Mouse (Mus musculus) heart, adult 2 months (tissue): ENCODE results near the gene Smc3. TPM values are rescaled to one million over a fixed set of nuclear protein-coding genes. Genes with fewer than 3 reads are reported as not detected.
"Not testable (repeated sequence)": the region's sequence is repeated elsewhere in the genome, so short reads cannot be mapped to it uniquely, and the experiment has no call there.

Experiments
- DNase-seq, 2 experiments: peaks; one replicate each; pipeline ENCODE4 v3.0.0; 2021
- H3K27ac ChIP-seq: fragments of 200-600 bp; 2 replicates; pipeline ENCODE4 v1.8.1; 2022
- H3K27me3 ChIP-seq: fragments of 200-500 bp; 2 replicates; pipeline ENCODE4 v1.6.1; 2012; ENCODE audit warnings: mild to moderate bottlenecking, low read length, inconsistent platforms, mixed read lengths; ENCODE audit not compliant: control insufficient read depth, insufficient read depth
- H3K36me3 ChIP-seq: fragments of 200-500 bp; 2 replicates; pipeline ENCODE4 v1.6.1; 2012; ENCODE audit warnings: low read length, inconsistent platforms; ENCODE audit not compliant: control insufficient read depth, insufficient read depth
- H3K4me1 ChIP-seq: fragments of 200-500 bp; 2 replicates; pipeline ENCODE4 v1.6.1; 2011; ENCODE audit warnings: low read length; ENCODE audit not compliant: control insufficient read depth, insufficient read depth
- H3K4me3 ChIP-seq: fragments of 200-600 bp; 2 replicates; pipeline ENCODE4 v1.8.1; 2022
- H3K79me2 ChIP-seq: fragments of 200-500 bp; replicated peaks from 2 replicates; pipeline ENCODE4 v1.6.1; 2012; ENCODE audit warnings: mild to moderate bottlenecking, inconsistent platforms, low read length, moderate library complexity, mixed read lengths; ENCODE audit not compliant: control insufficient read depth, insufficient read depth
- H3K9ac ChIP-seq: fragments of 200-500 bp; 2 replicates; pipeline ENCODE4 v1.6.1; 2012; ENCODE audit warnings: low read depth, mild to moderate bottlenecking, control low read depth, inconsistent platforms, low read length, mixed read lengths
- CTCF ChIP-seq: fragments of 200-600 bp; IDR thresholded peaks from 2 replicates; pipeline ENCODE4 v1.8.1; 2022; ENCODE audit warnings: antibody characterized with exemption, mild to moderate bottlenecking, moderate library complexity
- EP300 ChIP-seq: fragments of 200-500 bp; IDR thresholded peaks from 2 replicates; pipeline ENCODE4 v1.6.1; 2011; ENCODE audit warnings: low read depth, low read length, control low read depth; ENCODE audit not compliant: insufficient read depth
- POLR2A ChIP-seq: fragments of 200-500 bp; IDR thresholded peaks from 2 replicates; pipeline ENCODE4 v1.6.1; 2011; ENCODE audit warnings: mild to moderate bottlenecking, low read depth, low read length, control low read depth; ENCODE audit not compliant: insufficient read depth
- WGBS: fragments of 180-500 bp; shearing (Covaris S2); methylation state at CpG from one replicate; pipeline ENCODE4 v1.1.7; 2018; 5-methylcytosine and 5-hydroxymethylcytosine counted together
- intact Hi-C: fragments of 180-260 bp; cut with DNase I; formaldehyde crosslinking; loops from one replicate; pipeline ENCODE4 v1.15.1; 2025
- polyA plus RNA-seq: library from polyadenylated mRNA; depleted of rRNA; stranded (reverse); fragments of >200 nt; gene quantifications from 2 replicates; pipeline ENCODE4 v1.2.3, GENCODE M21; 2012
- total RNA-seq, 2 experiments: library from RNA; stranded (reverse); gene quantifications; 2 replicates each; pipeline ENCODE4 v1.2.3; 2021

Gene Smc3
- total and polyA plus RNA-seq, 3 experiments = 3.4 to 20.6 (median 20.4) TPM

DNA sequence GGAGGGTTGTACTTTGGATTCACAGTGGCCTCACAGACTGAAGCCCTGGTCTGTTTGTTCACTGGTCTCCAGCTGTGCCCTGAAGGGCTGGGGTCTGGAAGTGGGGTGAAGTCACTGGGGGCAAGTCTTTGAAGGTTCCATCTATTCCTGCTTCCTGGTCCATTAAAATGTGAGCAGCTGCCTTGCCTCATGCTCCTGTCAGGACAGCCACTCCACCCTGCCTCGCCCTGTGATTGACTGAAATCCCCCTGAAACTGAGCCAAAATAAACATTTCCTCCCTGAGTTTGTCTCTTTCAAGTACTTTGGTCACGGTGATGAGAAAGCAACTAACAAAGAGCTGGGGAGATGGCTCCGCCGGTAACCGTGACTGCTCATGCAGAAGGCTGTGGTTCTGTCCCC, 49.6 kb downstream of the Smc3 start:
- no peaks in the 10 kb centered on the region for H3K27me3 ChIP-seq
- no peaks in the 10 kb centered on the region for H3K79me2 ChIP-seq
- H3K27ac ChIP-seq = no peak overlapping the region; the same call in 1 of the 2 replicates
- no peak overlapping the region for H3K4me3 ChIP-seq
- no peak overlapping the region for H3K9ac ChIP-seq
- intact Hi-C loops = loop anchor here (5.0 to 10.0 kb wide), 4 partner anchors 87 to 277 kb away; no protein-coding TSS in a partner anchor
- no peak for DNase-seq
- no peaks in the 10 kb centered on the region; the same call in 1 of the 2 replicates for H3K36me3 ChIP-seq
- TF ChIP-seq POLR2A = no peak
- TF ChIP-seq EP300 = no peak
- TF ChIP-seq CTCF = no peak
- H3K4me1 ChIP-seq = peaks cover 8% of the 10 kb centered on the region
- whole genome bisulfite sequencing = 35% methylated on average over 5 of the region's 5 CpGs

DNA sequence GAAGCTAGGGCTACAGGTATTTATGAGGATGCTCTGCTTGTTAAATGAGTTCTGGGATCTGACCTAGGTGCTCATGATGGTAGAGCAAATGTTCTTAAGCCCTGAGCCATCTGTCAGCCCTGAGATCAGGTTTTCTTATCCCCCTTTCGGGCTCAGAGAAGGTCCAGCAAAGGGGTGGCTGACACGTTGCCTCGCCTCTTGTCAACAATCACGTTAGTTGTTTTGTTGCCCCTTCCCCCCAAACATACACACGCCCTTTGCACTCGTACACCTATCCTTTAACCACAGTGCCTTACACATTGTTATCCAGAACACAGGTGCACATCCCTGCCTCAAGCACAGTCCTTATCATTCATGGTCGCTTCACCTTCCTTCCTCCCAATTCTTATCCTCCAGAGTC, 50.7 kb downstream of the Smc3 start:
- TF ChIP-seq POLR2A (no peak), CTCF (no peak), EP300 (no peak)
- intact Hi-C loops = loop anchor here (5.0 kb wide), 1 partner anchor 86 kb away; no protein-coding TSS in a partner anchor
- no peaks in the 10 kb centered on the region for H3K27me3 ChIP-seq
- DNase-seq = no peak
- H3K4me3 ChIP-seq = no peak overlapping the region
- no peak overlapping the region for H3K9ac ChIP-seq
- no peaks in the 10 kb centered on the region for H3K79me2 ChIP-seq
- no peaks in the 10 kb centered on the region; the same call in 1 of the 2 replicates for H3K36me3 ChIP-seq
- peaks cover 8% of the 10 kb centered on the region for H3K4me1 ChIP-seq
- no peak overlapping the region for H3K27ac ChIP-seq
- 72% methylated on average over 7 of the region's 7 CpGs for WGBS

DNA sequence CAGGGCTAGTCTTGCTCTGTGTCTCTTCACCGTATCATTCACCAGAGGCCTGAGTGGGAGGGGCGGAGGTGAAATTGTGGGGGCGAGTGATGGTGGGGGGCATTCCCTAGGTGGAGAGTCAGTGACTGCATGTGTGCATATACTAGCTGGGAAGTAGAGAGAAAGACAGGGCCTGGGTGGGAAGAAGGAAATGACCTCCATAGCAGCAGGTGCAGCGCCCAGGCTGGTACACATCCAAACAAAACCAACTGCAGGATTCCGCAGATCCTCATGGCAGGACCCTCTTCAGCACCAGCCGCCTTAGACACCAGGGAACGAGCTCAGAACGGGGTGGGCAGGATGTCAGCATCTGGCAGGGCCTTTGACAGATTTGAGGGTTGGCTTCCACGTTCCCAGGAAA, 52.1 kb downstream of the Smc3 start:
- H3K36me3 ChIP-seq = no peaks in the 10 kb centered on the region; the same call in 1 of the 2 replicates
- intact Hi-C loops = loop anchor here (5.0 kb wide), 1 partner anchor 85 kb away; no protein-coding TSS in a partner anchor
- H3K4me1 ChIP-seq = peaks cover 8% of the 10 kb centered on the region
- no peaks in the 10 kb centered on the region for H3K27me3 ChIP-seq
- no peak for DNase-seq
- WGBS = 77% methylated on average over 9 of the region's 9 CpGs
- TF ChIP-seq POLR2A (no peak), EP300 (no peak), CTCF (no peak)
- H3K9ac ChIP-seq = no peak overlapping the region
- H3K79me2 ChIP-seq = no peaks in the 10 kb centered on the region
- no peak overlapping the region for H3K4me3 ChIP-seq
- H3K27ac ChIP-seq = no peak overlapping the region

DNA sequence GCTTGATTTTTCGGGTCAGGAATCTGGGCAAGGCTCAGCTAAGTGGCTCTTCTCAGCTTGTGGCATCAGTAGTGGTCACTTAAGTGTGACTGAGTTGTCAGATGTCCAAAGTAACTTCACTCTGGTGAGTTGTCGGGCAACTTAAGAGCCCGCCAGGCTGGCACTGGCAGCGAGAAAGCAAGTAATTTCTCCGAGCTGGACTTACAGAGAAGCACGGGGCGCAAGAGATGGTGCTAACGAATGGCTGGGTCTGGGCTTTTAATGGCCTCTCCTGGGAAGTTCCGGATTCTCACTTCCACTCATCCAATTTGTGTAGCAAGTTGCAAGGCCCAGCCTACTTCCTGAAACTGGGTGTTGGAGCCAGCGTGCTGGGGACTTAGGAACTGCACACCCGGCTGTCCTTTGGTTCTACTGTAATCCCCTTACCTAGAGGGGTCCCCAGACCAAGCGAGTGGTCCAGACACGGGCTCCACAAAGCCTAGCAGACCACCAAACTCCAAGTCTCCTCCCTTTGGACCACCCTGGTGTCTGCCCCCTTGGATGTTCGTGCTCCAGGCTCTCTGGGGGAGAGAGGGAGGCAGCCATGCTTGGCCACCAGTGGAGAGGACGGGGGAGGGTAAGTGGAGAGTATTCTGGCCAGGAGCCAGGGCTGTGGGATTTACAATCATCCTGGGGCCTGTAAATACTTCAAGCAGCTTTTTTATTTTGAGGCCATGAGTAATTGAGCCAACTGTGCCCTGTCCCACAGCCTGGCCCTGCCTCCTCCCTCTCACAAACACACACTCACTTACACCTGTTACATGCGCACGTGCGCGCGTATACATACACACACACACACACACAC, 53.6 kb downstream of the Smc3 start:
- peaks cover 8% of the 10 kb centered on the region for H3K4me1 ChIP-seq
- no peak for DNase-seq

GRCm38 (mm10) chr19:53656443-53656842, 56.2 kb downstream of the Smc3 start:
- H3K27me3 ChIP-seq, H3K9ac ChIP-seq, H3K36me3 ChIP-seq, intact Hi-C loops, H3K4me3 ChIP-seq, H3K27ac ChIP-seq, H3K4me1 ChIP-seq, H3K79me2 ChIP-seq, DNase-seq: not testable (repeated sequence)
- 85% methylated on average over 11 of the region's 11 CpGs for WGBS

More for the DNA sequence above, 53.6 kb downstream of the Smc3 start:
- no peak overlapping the region for H3K9ac ChIP-seq
- H3K27ac ChIP-seq = peak overlapping the region; percentile 8; the same call in 1 of the 2 replicates
- H3K79me2 ChIP-seq = no peaks in the 10 kb centered on the region
- no peak overlapping the region for H3K4me3 ChIP-seq
- no peaks in the 10 kb centered on the region; the same call in 1 of the 2 replicates for H3K36me3 ChIP-seq
- WGBS = 44% methylated on average over 20 of the region's 20 CpGs
- intact Hi-C loops = loop anchor here (5.0 kb wide), 1 partner anchor 83 kb away; no protein-coding TSS in a partner anchor
- no peaks in the 10 kb centered on the region for H3K27me3 ChIP-seq
- no peak for TF ChIP-seq CTCF
- no peak for TF ChIP-seq POLR2A
- TF ChIP-seq EP300 = no peak

DNA sequence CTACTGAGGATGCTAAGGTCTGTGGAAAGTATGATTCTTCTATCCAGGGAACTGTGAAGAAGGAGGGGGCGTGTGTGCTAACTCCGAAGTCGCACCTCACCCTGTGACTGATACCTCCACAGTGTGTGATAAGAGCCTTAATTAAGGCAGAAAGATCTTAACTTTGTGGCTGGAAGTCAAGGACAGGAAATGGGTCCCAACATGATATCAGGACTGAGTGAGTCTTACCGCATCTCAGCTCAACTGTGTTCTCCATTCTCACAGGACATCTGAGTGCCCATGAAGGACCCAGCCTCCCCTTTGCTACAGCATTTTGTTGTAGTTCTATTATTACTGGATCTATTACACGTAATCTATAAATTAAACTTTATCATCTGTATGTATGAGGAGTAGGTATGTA, 57.2 kb downstream of the Smc3 start:
- intact Hi-C loops = no loop called here
- no peaks in the 10 kb centered on the region for H3K79me2 ChIP-seq
- H3K9ac ChIP-seq = no peak overlapping the region
- no peaks in the 10 kb centered on the region for H3K27me3 ChIP-seq
- peaks cover 4% of the 10 kb centered on the region; the same call in 1 of the 2 replicates for H3K4me1 ChIP-seq
- 63% methylated on average over 5 of the region's 5 CpGs for WGBS
- no peak overlapping the region for H3K4me3 ChIP-seq
- TF ChIP-seq POLR2A (no peak), EP300 (no peak), CTCF (no peak)
- DNase-seq = no peak
- no peaks in the 10 kb centered on the region; the same call in 1 of the 2 replicates for H3K36me3 ChIP-seq
- no peak overlapping the region for H3K27ac ChIP-seq
